Mouse (Mus musculus): ENCODE measurements around the gene Olfr1535. TPM values are rescaled to one million over a fixed set of nuclear protein-coding genes. Genes with fewer than 3 reads are reported as not detected.
A peak's percentile ranks its signal among the peaks of the same experiment; 100 is the strongest.

The Olfr1535 gene
- polyA plus RNA-seq (2015; fragmentation: Nextera tagmentation; extraction: Ambion mirVana), result not detected in 2 replicates

DNA sequence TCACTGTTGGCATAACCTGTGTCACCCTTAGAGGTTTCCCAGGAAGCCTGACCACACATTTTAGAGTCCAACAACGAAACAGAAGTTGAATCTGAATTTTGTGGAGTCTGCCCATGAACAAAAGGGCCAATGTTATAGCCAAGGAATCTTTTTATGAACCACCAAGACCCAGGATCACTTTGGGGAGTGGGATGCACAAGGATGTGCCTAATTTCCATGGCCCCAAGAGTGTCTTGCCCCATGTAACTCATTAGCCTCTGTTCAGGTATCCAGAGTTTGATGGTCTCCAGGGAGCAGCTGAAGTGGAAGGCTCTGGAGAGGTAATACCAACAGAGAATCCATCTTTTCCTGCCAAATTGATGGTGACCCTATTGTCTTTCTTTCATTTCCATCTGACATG, at the start of gene Olfr1535:
Gene Olfr1535, minus strand, starts transcription at position 101 of the 400 bp plus-strand sequence.
- no peaks in the 10 kb centered on the region for H3K27me3 ChIP-seq (ENCODE audit: insufficient read depth, low read length)
- no peak within 1 kb of the TSS for H3K4me3 ChIP-seq (replicated peaks; ENCODE audit: low read depth, low read length)
- no peak for TF ChIP-seq CTCF (IDR thresholded peaks at IDR 0.05; ENCODE audit: low read depth)
- no peak within 1 kb of the TSS for H3K9ac ChIP-seq (ENCODE audit: low read depth, low read length)
- DNase-seq (ENCODE audit: low spot score) (no peak), ATAC-seq (replicated peaks; ENCODE audit: low FRiP score, low read depth) (no peak)
- H3K27ac ChIP-seq, result no peak within 1 kb of the TSS
- H3K9me3 ChIP-seq (replicated peaks; ENCODE audit: low read length), result no peaks in the 10 kb centered on the region
- WGBS, result 39% methylated on average over 1 of the region's 1 CpGs
- no peaks in the 10 kb centered on the region for H3K4me1 ChIP-seq (replicated peaks; ENCODE audit: insufficient read depth, low read length)
- H3K36me3 ChIP-seq (ENCODE audit: insufficient read depth, low read length), result no peaks in the 10 kb centered on the region
- no peak within 1 kb of the TSS for H3K4me2 ChIP-seq (ENCODE audit: low read length)

DNA sequence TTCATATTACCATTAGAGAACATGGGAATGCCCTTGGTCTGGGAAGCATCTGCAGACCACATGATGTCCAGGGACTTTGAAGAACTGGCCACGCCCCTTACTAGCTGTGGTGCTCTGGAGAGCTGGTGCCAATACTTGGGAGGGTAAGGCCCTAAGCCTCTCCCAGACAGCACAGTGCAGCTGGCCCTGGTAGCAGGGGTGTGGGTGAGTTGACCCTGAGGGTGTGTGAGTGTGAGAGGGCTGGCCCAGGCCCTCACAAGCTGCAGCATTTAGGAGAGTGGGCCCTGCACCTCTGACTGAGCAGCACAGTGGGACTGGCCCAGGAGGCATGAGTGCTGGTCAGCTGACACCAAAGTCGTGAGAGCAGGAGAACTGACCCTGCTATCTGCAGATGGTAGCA, 31.9 kb upstream of the Olfr1535 start:
- TF ChIP-seq CTCF (IDR thresholded peaks at IDR 0.05; ENCODE audit: low read depth), result no peak
- H3K27ac ChIP-seq, result no peak overlapping the region
- DNase-seq (ENCODE audit: low spot score) (no peak), ATAC-seq (replicated peaks; ENCODE audit: low FRiP score, low read depth) (no peak)
- no peak overlapping the region for H3K4me2 ChIP-seq (ENCODE audit: low read length)
- H3K9ac ChIP-seq (ENCODE audit: low read depth, low read length), result no peak overlapping the region
- no peaks in the 10 kb centered on the region for H3K4me1 ChIP-seq (replicated peaks; ENCODE audit: insufficient read depth, low read length)
- H3K4me3 ChIP-seq (replicated peaks; ENCODE audit: low read depth, low read length), result no peak overlapping the region
- H3K27me3 ChIP-seq (ENCODE audit: insufficient read depth, low read length), result no peaks in the 10 kb centered on the region
- H3K36me3 ChIP-seq (ENCODE audit: insufficient read depth, low read length), result no peaks in the 10 kb centered on the region
- WGBS, result 58% methylated on average over 2 of the region's 2 CpGs
- no peaks in the 10 kb centered on the region for H3K9me3 ChIP-seq (replicated peaks; ENCODE audit: low read length)

DNA sequence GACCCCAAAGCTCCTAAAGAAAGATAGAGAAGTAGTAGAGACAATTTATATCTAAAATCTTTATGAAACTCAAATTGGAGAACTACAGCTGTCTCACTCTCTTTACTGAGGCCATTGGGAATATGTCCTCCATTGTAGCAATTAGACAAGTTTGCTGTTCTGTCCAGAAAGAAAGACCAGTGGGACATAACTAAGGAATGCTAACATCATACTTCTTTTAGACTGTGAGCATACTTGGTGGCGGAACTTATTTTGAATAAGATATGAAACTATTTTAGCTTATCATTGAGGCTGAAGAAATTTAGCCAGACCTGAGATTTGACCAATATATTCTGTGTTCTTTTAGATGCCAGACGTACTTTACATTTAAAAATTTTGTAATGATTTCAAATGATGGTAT, 22.0 kb upstream of the Olfr1535 start, which contains the start of gene Olfr1364:
Gene Olfr1364, minus strand, starts transcription at position 101 of the 400 bp plus-strand sequence.
- no peak for TF ChIP-seq CTCF (IDR thresholded peaks at IDR 0.05; ENCODE audit: low read depth)
- no peaks in the 10 kb centered on the region for H3K4me1 ChIP-seq (replicated peaks; ENCODE audit: insufficient read depth, low read length)
- WGBS, result 93% methylated on average over 2 of the region's 2 CpGs
- H3K36me3 ChIP-seq (ENCODE audit: insufficient read depth, low read length), result no peaks in the 10 kb centered on the region
- no peak for DNase-seq (ENCODE audit: low spot score)
- H3K9ac ChIP-seq (ENCODE audit: low read depth, low read length), result no peak within 1 kb of the TSS
- H3K4me3 ChIP-seq (replicated peaks; ENCODE audit: low read depth, low read length), result no peak within 1 kb of the TSS
- H3K27ac ChIP-seq, result no peak within 1 kb of the TSS
- ATAC-seq (replicated peaks; ENCODE audit: low FRiP score, low read depth), result no peak
- no peak within 1 kb of the TSS for H3K4me2 ChIP-seq (ENCODE audit: low read length)
- H3K27me3 ChIP-seq (ENCODE audit: insufficient read depth, low read length), result no peaks in the 10 kb centered on the region
- H3K9me3 ChIP-seq (replicated peaks; ENCODE audit: low read length), result no peaks in the 10 kb centered on the region

DNA sequence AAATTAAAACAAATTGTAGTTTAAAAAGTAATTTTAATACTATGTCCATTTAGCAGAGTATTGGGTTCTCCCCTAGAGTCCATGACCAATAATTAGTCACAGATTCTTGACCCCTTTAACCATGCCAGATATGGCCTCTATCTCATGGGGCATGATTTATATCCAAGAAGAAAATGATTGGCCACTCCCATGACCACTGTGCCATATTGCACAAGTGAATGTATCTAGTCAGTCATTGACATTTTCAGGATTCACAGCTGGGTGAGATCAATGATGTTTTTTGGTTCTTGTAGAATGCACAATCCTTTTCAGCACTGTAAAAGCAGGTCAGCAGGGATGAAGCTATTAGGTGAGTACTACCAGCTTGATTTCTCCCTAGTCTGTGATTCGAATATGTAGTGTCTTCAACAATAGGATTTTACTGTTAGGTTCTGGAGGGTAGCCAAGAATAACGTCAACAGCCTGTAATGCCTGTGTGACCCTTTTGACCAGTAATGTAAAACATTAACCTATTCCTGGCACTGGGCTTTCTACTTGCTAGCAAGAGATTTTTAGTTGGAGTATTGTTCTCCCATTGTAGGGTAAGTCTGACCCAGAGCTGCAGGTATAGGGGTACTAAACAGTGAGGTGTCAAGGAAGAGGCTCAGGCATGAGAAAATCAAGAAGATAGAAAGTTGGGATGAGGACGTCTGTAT, 9.1 kb downstream of the Olfr1535 start:
- WGBS, result 29% methylated on average over 3 of the region's 3 CpGs
- no peak overlapping the region for H3K4me2 ChIP-seq (ENCODE audit: low read length)
- no peak overlapping the region for H3K27ac ChIP-seq
- H3K4me1 ChIP-seq (replicated peaks; ENCODE audit: insufficient read depth, low read length), result no peaks in the 10 kb centered on the region
- no peaks in the 10 kb centered on the region for H3K9me3 ChIP-seq (replicated peaks; ENCODE audit: low read length)
- DNase-seq (ENCODE audit: low spot score) (peak; percentile 22), ATAC-seq (replicated peaks; ENCODE audit: low FRiP score, low read depth) (0 out of 2 replicates have a peak, but pooled peaks have one; percentile 43)
- no peaks in the 10 kb centered on the region for H3K36me3 ChIP-seq (ENCODE audit: insufficient read depth, low read length)
- H3K4me3 ChIP-seq (replicated peaks; ENCODE audit: low read depth, low read length), result no peak overlapping the region
- H3K9ac ChIP-seq (ENCODE audit: low read depth, low read length), result no peak overlapping the region
- H3K27me3 ChIP-seq (ENCODE audit: insufficient read depth, low read length), result no peaks in the 10 kb centered on the region
- TF ChIP-seq CTCF (IDR thresholded peaks at IDR 0.05; ENCODE audit: low read depth), result no peak

DNA sequence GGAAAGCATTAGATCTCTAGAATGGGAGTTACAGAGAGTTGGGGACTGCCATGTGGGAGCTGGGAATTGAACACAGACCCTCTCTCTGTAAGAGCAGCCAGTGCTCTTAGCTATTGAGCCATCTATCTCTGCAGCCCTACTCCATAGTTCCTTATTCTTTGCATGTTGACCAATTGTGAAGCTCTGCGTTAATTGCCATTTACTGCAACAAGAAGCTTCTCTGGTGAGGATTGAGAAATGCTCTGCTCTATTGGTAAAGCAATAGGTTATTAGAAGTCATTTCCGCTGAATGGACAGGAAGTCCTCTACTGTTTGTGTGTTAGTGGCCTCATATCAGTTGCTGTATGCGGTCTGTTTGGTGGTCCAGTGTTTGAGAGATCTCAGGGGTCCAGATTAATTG, 10.2 kb downstream of the Olfr1535 start:
- H3K27ac ChIP-seq, result no peak overlapping the region
- ATAC-seq (replicated peaks; ENCODE audit: low FRiP score, low read depth) (no peak), DNase-seq (ENCODE audit: low spot score) (no peak)
- H3K4me1 ChIP-seq (replicated peaks; ENCODE audit: insufficient read depth, low read length), result no peaks in the 10 kb centered on the region
- no peak for TF ChIP-seq CTCF (IDR thresholded peaks at IDR 0.05; ENCODE audit: low read depth)
- H3K4me3 ChIP-seq (replicated peaks; ENCODE audit: low read depth, low read length), result no peak overlapping the region
- 85% methylated on average over 3 of the region's 3 CpGs for WGBS
- H3K27me3 ChIP-seq (ENCODE audit: insufficient read depth, low read length), result no peaks in the 10 kb centered on the region
- H3K4me2 ChIP-seq (ENCODE audit: low read length), result no peak overlapping the region
- H3K9me3 ChIP-seq (replicated peaks; ENCODE audit: low read length), result no peaks in the 10 kb centered on the region
- H3K36me3 ChIP-seq (ENCODE audit: insufficient read depth, low read length), result no peaks in the 10 kb centered on the region
- H3K9ac ChIP-seq (ENCODE audit: low read depth, low read length), result no peak overlapping the region

DNA sequence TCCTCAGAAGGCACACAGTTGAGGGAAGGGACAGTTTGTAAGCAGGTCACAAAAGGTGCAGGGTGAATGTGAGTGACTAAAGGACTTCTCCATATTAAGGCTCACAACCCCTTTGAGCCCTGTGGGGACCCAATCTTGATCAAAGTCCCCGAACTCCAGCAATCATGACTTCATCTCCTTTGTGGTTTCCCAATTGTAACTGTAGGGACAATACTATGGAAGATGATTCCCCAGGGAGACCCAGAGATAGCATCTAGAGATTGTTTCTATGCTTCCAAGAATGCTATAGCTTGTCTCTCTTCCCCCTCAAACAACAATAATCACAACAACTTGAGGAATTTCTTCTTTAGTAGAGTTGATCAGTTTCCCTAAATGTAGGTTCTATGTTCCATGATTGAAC, 17.0 kb downstream of the Olfr1535 start, which contains the start of gene Olfr1366:
Gene Olfr1366, minus strand, starts transcription at position 101 of the 400 bp plus-strand sequence.
- H3K36me3 ChIP-seq (ENCODE audit: insufficient read depth, low read length), result no peaks in the 10 kb centered on the region
- H3K9me3 ChIP-seq (replicated peaks; ENCODE audit: low read length), result no peaks in the 10 kb centered on the region
- TF ChIP-seq CTCF (IDR thresholded peaks at IDR 0.05; ENCODE audit: low read depth), result no peak
- H3K4me3 ChIP-seq (replicated peaks; ENCODE audit: low read depth, low read length), result no peak within 1 kb of the TSS
- H3K4me2 ChIP-seq (ENCODE audit: low read length), result no peak within 1 kb of the TSS
- H3K9ac ChIP-seq (ENCODE audit: low read depth, low read length), result no peak within 1 kb of the TSS
- DNase-seq (ENCODE audit: low spot score) (no peak), ATAC-seq (replicated peaks; ENCODE audit: low FRiP score, low read depth) (no peak)
- H3K27ac ChIP-seq, result no peak within 1 kb of the TSS
- 62% methylated on average over 1 of the region's 1 CpGs for WGBS
- H3K4me1 ChIP-seq (replicated peaks; ENCODE audit: insufficient read depth, low read length), result no peaks in the 10 kb centered on the region
- no peaks in the 10 kb centered on the region for H3K27me3 ChIP-seq (ENCODE audit: insufficient read depth, low read length)
